Mouse (Mus musculus): ENCODE data around the gene Rapgef3.

Gene Rapgef3

DNA sequence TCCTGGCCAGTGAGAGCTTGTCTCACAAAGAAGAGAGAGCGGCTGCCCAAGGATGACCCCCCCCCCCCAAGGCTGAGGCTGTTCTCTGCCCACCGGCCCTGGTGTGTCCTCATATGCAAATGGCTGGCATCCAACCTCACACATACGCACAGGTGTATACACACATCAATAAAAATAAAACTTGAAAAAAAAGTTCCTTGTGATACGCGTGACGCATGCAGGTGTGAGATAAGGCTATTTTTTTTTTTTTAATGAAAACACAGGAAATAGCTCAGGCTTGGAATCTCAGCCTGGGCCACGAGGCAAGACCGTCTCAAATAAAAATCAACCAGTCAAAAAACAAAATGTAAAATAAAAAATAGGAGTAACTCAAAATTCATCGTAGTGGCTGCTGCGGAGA, 21.5 kb downstream of the Rapgef3 start:
- DNase-seq (ENCODE audit: low spot score), result no peak

DNA sequence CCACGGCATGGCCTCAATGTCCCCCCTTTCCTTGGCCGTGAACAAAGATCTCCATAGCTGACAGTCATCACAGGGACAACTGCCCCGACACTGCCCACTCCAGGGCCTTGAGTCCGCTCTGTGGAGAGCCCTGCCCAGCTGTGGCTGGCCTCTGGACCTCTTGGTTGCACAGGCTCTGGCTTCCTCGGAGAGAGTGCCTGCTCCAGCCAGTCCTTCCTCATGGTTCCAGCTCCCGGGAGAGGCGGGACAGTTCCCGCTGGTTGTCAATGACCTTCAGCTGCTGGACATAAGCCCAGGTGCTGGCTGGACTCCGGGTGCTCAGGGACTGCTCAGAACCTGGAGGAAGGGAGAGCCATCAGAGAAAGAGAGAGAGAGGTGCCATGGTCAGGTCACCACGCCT, 22.4 kb downstream of the Rapgef3 start:
- peak; percentile 67 for DNase-seq (ENCODE audit: low spot score)

DNA sequence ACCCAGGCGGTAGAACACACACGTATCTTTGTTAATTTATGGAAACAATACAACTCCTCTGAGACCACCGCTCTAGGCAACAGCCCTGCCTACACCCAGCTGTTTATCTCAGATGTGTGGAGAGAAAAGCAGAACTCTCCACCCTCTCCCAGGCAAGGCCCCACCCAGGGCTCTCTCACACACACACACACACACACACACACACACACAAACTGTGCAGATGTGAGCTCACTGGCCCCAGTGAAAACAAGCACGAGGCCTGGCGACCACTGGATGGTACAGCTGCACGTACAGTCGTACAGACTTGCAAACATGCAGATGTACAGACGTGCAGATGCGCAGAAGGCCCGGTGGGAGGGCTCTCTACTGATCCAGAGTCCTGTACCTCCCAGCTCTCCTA, 22.8 kb downstream of the Rapgef3 start:
- DNase-seq (ENCODE audit: low spot score), result no peak

DNA sequence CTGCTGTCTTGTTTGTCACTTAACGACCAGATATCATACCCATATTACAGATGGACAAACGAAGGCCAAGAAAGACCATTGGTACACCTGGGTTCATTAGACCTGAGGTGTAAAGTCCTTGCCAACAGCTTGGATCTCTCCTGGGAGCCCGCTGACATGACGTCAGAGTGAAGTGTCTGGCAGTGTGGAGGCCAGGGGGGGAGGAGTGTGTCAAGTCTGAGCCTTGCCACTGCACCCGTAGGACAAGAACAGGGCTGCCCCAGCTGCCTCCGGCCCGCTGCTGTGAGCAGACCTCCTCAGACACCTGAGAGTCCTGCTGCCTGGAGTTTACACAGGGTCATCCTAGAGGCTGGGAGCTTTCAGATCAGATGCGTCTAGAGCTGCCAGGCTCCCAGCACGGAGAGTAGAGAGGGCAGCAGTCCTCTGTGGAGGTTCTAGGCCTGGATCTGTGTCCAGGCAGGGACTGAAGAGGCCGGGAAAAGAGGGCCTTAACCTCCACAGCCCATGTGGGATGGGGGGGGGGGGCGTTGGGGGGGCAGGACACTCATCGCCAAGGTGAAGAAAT, 23.7 kb downstream of the Rapgef3 start:
- DNase-seq (ENCODE audit: low spot score), result no peak

DNA sequence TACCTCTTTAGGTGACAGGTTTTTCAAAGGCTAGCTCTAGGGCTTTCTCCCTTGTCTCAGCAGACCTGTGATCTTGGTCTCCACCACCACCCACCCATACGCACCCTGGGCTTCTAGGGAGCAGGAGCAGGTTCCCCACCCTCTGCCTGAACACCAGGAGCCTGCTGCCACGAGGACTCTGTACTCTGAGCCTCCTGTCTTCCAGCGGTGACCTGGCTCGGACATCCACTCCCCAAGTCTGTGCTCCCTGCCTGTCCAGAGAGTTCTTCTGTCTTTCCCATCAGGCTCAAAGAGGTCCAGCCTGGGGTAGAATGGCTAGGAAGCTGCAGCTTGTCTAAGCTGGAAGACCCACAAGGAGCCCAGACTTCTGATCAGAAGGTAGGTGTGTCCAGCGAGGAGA, 24.6 kb downstream of the Rapgef3 start:
- no peak for DNase-seq (ENCODE audit: low spot score)

DNA sequence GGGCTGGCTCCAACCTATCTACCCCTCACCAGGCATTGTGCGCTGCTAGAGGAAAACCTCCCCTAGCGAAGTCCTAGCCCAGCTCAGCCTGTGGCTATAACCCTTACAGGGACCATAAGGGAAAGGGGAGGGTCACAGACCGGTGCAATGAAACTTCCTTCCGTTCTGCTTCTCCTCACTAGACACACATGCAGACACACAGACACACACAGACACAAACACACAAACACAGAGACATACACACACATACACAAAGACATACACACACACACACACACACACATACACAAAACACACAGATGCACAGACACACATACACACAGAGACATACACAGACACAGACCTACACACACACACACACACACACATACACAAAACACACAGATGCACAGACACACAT, 25.2 kb downstream of the Rapgef3 start:
- no peak for DNase-seq (ENCODE audit: low spot score)

DNA sequence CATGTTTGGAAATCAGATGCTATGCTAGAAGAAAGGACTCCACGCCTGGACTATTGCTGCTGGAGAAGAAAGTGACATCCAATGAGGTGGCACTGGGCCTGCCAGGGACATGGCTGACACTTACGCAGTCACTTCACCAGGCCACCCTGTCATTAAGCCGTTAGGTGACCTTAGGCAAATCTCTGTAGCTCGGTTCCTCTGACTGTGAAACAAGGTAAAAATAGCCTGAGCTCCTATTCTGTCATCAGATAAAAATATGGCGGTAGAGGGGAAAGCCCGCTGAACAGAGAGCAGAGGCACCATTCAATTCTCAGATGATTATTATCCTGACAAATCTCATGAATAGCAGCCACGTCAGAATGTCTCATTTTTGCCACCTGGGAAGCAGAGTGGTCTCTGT, 25.7 kb downstream of the Rapgef3 start:
- DNase-seq (ENCODE audit: low spot score), result no peak

DNA sequence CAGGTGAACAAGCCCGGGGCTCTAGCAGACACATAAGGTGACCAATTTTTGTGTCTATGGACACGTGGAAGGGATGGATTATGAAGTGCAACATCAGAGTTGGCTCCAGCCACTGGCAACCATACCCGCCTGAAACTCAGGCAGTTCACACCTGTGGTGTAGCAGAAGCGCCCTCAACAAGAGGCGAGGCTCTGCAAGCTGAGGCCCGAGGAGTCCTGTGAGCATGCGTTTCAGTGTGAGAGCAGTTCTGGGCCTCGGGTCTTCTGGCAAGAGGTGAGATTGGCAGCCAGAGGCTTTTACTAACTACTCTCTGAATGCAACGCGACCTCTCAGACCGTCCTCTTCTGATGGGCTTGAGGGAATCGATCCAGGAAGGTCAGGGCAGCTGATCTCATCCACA, 26.1 kb downstream of the Rapgef3 start:
- no peak for DNase-seq (ENCODE audit: low spot score)

DNA sequence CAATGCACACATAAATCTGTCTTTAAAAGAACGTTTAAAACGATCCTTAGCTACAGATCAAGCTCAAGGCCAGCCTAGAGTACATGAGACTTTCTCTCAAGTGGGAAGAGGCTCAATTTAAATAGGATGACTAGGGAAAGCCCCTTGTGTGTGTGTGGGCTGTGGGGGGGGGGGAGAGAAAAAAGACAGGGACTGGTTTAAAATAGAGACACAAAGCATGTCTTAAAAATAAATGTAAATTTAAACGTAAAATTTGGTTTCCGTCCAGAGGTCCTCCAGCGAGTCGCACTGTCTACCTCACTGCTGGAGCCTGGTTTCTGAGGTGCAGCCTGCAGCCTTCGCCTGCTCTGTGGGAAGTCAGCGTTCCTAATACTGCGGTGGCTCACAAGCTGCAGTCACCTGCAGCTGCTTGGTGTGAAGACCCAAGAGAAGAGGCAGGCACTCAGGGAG, 27.5 kb downstream of the Rapgef3 start:
- no peak for DNase-seq (ENCODE audit: low spot score)

DNA sequence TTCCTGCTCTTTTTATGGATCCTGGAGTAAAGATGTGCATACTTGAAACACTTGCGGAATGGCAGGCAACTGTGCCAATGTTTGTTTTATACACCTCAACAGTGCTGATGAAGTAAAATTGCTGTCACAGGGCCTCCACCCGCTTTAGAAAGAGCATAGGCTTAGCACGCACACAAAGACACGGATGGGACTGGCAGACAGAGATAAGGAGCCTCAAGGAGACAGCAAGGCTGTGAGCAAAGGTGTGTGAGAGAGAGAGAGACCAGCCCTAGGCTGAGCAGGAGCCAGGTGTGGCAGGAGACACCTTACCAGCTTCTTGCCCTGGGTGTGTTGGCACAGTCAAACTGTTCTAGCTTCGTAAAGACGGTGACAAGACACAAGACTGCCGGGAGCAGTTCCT, 28.8 kb downstream of the Rapgef3 start:
- DNase-seq (ENCODE audit: low spot score), result no peak

DNA sequence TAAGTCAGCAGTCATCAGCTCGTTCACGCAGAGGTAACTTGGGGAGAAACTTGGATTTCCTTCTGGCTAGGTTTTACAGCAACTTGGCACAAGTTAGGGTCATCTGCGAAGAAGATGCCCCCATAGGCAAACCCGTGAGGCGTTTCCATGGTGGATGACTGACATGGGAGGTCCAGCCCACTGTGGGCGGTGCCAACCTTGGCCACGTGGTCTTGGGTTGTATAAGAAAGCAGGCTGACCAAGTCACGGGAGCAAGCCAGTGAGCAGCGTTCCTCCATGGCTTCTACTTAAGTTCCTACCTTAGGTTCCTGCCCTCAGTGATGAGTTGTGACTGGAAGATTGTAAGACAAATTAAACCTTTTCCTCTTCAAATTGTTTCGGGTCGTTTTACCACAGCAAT, 35.8 kb downstream of the Rapgef3 start:
- no peak for DNase-seq (ENCODE audit: low spot score)

DNA sequence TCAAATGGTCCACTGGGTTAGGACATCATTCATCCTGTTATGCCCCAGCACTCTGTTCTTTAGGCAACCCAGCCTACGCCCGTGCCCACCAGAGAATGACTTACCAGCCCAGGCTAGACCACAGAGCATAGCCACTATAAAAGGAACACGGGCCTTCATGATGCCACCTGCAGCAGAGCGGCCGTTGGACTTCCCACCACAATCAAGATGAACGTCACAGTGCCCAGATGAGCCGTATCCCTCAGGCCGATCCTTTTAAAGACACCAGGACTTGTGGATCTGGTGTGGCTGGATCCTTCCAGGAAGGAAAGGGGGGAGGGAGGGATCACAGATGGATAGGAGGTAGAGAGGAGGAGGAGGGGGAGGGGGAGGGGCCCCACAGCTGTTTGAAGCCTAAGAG, 36.7 kb downstream of the Rapgef3 start, which contains the start of gene Endou:
Gene Endou (minus strand): TSS at position 229 of the 400 bp plus-strand sequence.
- DNase-seq (ENCODE audit: low spot score), result no peak

DNA sequence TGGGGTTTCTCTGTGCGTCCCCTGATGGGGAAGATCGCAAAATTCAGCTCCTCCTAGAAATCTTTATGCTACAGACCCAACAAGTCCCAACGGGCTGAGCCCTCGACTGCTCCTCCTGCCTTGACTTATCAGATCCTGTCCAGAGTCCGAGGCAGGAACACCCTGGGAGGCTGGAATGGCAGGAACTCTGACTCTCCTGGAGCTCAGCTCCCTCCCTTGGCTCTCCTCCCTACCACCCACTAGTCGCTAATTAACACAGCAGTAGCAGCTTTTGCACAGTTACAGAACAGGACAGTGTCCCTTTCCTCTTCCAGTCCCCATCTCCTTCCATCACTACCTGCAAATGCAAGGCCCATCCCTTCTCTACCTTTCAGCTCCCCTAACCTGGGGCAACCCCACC, 37.4 kb downstream of the Rapgef3 start:
- DNase-seq (ENCODE audit: low spot score), result no peak

DNA sequence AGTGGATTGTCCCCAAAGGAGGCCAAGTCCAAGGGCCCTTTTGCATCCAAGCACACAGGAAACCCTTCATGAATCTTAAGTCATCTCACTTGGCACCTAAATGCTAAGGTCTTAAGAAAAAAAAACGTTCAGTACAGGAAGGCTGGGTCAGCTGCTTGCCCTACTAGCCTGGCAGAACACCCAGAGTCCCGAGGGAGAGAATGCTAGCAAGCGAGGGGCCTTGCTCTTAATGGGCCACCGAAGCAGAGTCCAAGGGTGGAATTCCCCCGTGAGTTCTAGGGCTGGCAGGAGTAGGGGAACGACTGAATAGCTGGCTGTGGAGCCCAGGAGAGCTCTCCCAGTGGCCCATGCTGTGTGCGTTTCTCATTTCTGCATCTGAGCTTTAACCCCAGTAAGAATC, 39.0 kb downstream of the Rapgef3 start:
- no peak for DNase-seq (ENCODE audit: low spot score)

DNA sequence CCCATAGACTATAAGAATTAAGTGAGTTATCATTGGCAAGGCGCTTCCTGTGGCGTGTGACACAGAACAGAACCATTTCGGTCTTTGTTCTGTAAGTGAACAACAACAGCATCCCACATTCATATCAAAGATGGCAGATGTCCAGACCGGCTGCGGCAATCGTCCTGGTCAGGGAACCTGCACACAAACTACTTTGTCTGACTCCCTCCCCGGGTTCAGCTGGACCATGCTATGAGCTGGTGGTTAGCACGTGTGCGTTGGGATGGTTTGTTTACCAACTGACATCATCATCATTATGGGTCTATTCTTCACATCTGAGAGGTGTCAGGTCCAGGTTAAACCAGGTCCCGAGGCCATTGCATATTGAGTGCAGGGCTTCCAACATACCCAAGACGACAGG, 39.4 kb downstream of the Rapgef3 start:
- DNase-seq (ENCODE audit: low spot score), result no peak

DNA sequence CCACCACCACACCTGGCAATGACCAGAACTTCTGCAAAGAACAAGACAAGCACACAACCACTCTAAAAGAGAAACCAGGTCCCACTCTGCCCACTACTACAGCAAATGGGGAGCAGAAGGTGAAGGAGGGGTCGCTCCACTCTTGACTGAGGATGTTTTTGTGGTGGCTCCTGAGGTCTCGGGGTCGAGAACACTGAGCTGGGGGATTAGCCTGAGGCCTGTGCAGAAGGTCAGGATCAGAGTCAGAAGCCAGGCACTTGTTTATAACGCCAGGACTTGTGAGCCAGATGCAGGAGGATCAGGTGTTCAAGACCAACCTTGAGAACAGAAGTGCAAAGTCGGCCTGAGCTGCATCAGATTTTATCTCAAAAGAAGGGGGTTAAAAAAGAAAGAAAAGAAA, 40.3 kb downstream of the Rapgef3 start:
- DNase-seq (ENCODE audit: low spot score), result no peak

DNA sequence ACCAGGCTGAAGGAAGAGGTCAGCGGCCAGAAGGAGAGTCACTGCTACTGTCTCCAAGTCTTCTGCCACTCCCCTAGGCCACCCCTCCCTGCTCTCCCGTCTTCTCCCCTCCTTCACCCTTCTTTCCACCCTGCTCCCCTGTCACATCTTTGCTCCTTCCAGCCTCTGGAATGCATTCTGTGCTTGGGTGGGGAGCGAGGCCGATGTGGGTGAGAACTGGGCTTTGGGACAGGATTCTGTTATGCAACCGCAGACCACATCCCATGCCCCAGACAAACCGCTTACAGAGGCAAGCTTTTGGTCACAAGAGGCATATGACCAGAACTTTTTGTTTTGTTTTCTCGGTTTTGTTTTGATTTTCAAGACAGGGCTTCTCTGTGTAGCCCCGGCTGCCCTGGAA, 40.7 kb downstream of the Rapgef3 start:
- DNase-seq (ENCODE audit: low spot score), result no peak

DNA sequence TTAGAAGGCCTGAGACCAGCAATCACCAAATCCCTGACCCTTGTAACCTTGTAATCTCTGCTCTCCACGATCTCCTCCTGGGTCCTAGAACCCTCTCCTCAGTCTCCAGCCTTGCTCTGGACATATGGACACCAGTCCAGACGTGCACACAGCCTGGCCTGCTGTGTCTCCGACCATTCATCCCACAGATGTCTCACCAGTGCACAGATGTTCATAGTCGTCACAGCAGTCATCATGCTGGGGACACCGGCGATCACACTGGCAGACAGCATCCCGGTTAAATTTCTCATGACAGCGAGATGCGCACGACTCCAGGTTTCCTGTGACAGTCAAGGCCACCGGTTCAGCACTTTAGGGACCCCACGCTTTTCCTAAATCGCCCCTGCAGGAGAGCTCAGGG, 41.5 kb downstream of the Rapgef3 start:
- DNase-seq (ENCODE audit: low spot score), result no peak

DNA sequence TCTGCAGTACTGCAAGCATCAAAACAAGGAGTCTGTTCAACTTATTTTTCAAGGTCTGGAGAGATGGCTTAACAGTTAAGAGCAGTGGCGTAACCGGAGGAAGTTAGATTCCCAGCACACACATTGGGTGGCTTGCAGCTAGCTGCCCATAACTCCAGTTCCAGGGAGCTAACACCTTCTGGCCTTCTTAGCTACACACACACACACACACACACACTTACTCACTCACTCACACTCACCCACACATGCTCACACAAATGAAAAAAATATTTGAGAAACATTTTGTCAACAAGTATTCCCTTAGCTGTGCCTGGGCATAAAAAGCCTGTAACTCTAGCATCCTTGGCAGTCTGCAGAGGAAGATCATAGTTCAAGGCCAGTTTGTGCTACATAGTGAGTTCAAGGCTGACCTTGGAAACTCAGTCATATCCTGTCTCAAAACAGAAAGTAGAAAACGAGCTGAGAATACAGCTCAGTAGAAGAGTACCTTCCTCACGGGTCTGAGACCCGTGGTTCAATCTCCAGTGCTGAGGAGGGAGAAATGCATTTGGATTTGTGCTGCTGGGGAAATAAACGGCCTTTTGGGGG, 42.5 kb downstream of the Rapgef3 start:
- no peak for DNase-seq (ENCODE audit: low spot score)

DNA sequence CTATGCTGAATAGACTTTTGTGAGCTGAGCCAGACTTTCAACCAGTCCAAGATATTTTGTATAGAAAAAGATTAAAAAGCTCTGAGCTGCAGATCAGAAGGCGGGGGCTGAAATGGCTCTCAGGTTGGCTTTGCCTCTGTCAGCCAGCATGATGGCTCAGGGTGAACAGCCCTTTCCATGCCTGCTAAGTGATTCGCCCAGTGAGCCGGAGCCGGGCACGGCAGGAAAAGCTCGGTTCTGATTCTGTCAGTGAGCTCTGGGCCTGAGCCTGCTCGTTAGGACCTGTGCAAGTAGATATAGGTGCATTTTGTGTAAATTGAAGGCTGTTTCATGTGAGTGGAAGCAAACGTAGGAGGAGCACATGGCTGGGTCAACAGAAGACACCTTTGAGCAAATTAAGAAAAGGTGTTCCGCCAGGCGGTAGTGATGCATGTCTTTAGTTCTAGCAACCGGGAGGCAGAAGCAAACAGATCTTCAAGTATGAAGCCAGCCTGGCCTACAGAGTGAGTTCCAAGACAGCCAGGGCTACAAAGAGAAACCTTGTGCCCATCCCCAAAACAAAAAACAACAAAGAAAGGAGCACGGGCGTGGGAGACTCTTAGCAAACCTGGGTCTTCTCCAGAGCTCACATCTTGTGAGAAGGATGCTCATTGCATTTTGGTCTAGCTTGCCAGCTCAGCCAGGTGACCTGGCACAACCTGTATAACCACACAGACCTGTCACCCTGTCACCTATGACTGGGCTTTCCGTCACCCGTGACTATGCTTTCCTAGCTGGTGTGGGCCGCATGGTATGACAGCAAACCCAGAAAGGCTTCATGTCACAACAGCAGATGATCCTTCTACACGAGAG, 43.2 kb downstream of the Rapgef3 start:
- no peak for DNase-seq (ENCODE audit: low spot score)

DNA sequence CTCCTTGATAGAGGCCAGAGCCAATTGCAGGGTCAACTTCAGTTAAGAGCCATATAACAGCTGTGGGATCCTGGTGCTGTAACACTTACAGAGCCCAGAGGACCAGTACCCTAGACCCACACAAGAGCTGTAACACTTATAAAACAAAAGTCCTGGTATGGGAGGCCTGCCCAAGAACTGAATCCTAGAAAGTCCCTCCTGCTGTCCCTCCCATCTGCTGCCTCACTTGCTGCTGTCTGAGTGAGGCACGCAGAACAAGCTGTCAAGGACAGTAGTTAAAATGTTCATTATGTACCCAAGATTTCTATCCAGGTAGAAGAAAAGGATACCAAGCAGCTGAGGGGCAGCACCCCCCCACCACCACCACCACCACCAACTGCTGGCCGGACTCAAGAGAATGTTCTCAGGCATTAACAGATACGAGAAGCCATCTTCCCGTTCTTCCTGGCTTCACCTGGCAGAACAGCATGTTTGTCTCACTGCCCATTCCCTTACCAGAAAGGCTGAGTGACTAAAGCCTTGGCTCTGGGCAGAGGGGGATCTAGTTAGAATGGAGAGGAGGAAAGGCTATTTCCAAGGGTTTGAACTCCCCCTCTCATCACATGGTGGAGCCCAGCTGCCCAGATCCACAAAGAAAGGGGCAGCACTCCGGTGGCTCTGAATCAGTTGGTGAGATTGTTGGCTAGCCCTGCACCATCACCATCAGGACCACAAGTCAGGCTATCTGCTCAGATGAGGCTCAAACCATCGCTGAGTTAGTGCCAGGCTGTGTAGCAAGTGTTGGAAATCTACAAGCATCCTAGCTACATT, 44.0 kb downstream of the Rapgef3 start:
- DNase-seq (ENCODE audit: low spot score), result no peak

DNA sequence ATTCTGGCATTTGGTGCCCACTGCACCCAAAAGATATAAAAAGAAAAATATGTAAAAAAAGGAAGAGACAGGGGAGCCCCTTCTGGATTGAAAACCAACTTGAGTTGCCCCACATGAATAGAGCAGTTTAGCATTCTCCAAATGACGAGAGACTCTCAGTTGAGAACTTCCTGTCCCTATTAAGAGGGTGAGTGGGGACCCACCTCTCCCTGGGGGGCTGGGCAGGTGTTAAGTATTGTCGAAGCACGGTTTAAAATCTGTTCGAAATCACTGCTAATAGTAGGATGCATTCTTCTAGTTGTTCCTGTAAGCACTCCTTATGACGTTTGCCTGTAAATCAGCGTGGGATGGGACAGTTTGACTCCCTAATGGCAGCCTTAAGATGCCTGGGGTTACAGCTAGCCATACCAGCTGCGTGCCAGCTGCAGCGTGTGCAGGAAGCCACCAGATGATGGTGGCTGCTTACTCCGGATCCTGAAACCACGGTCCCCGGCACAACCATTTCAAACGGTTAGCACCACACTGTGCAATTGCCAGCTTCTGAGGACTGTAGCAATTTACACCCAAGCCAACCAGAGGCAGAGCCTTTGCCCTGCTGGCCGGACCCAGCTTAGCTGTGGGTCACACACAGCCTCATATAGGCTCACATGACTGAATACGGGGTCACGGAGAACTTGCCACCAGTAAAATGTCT, 46.6 kb downstream of the Rapgef3 start:
- no peak for DNase-seq (ENCODE audit: low spot score)

Measured in ovary, postnatal 36 days (tissue).